Mouse (Mus musculus): ENCODE data around the gene Fpr-rs4.
"Not testable (repeated sequence)": the region's sequence is repeated elsewhere in the genome, so short reads cannot be mapped to it uniquely, and the experiment has no call there.

Gene Fpr-rs4

GRCm38 (mm10) chr17:18021433-18021832 lies at the start of gene Fpr-rs4:
Gene Fpr-rs4 (plus strand): TSS chr17:18021733.
- in situ Hi-C loops (cut with MboI; ENCODE audit: low sequenced_read_pairs): no loop called here

- in situ Hi-C loops (cut with MboI; ENCODE audit: low sequenced_read_pairs): no loop called here
Measured at GRCm38 (mm10) chr17:17973443-17973842, 48.1 kb upstream of the Fpr-rs4 start.

- in situ Hi-C loops (cut with MboI; ENCODE audit: low sequenced_read_pairs): not testable (repeated sequence)
Measured at GRCm38 (mm10) chr17:17981232-17981631, 40.3 kb upstream of the Fpr-rs4 start.

- in situ Hi-C loops (cut with MboI; ENCODE audit: low sequenced_read_pairs): no loop called here
Measured at GRCm38 (mm10) chr17:18004752-18005151, 16.8 kb upstream of the Fpr-rs4 start.

GRCm38 (mm10) chr17:18049124-18049523 lies 27.6 kb downstream of the Fpr-rs4 start, which contains the start of gene Vmn2r124:
Gene Vmn2r124 (plus strand): TSS chr17:18049424.
- in situ Hi-C loops (cut with MboI; ENCODE audit: low sequenced_read_pairs): no loop called here
